Mouse (Mus musculus): ENCODE results near the gene Ctsf. TPM values are rescaled to one million over a fixed set of nuclear protein-coding genes. Genes with fewer than 3 reads are reported as not detected.

Ctsf gene
- total RNA-seq, 2 experiments from 2014 or later: 38.9 to 40.9 TPM

- no peak for DNase-seq (ENCODE audit: low spot score in 2 of 2)
These were observed 53.2 kb downstream of the Ctsf start for GRCm38 (mm10) chr19:4908107-4908506.

GRCm38 (mm10) chr19:4909376-4909775 lies 54.4 kb downstream of the Ctsf start:
- no peak for DNase-seq (ENCODE audit: low spot score in 2 of 2)

Other genes with a start within 250 kb of the Ctsf start
- gene Lrfn4, start 239.5 kb upstream of the Ctsf start, total RNA-seq (2021): 10 to 100 TPM; 11.4 to 13.0 TPM
- gene Rce1, start 229.5 kb upstream of the Ctsf start, total RNA-seq (2021): 10 to 100 TPM; 14.3 to 15.8 TPM
- gene Gm960, start 156.5 kb upstream of the Ctsf start, total RNA-seq (2021): not detected
- gene Sptbn2, start 144.0 kb upstream of the Ctsf start, total RNA-seq (2021): under 1 TPM; 0.18 to 0.39 TPM
- 1 to 10 TPM; 7.4 TPM for gene Rbm4b, start 98.6 kb upstream of the Ctsf start, total RNA-seq (2021)
- 10 to 100 TPM; 53.3 to 68.4 TPM for gene Rbm4, start 61.2 kb upstream of the Ctsf start, total RNA-seq (2021)
- gene Gm21992, start 43.5 kb upstream of the Ctsf start, total RNA-seq (2021): 10 to 100 TPM; 15.4 to 22.9 TPM
- 10 to 100 TPM; 33.6 to 46.1 TPM for gene Rbm14, start 43.5 kb upstream of the Ctsf start, total RNA-seq (2021)
- gene Ccs, start 15.8 kb upstream of the Ctsf start, total RNA-seq (2021): 10 to 100 TPM; 40.7 to 44.0 TPM
- under 1 TPM in 1 of 2 experiments, not detected in 1; 0.07 TPM for gene Ccdc87, start 15.8 kb upstream of the Ctsf start, total RNA-seq (2021)
- gene Actn3, start 22.8 kb downstream of the Ctsf start, total RNA-seq (2021): 1,000 to 10,000 TPM; 1,624 to 1,725 TPM
- 1 to 10 TPM; 6.3 to 7.1 TPM for gene Zdhhc24, start 23.5 kb downstream of the Ctsf start, total RNA-seq (2021)
- gene Bbs1, start 51.5 kb downstream of the Ctsf start, total RNA-seq (2021): 1 to 10 TPM; 3.3 to 4.2 TPM
- 10 to 100 TPM; 53.2 to 58.1 TPM for gene Dpp3, start 73.2 kb downstream of the Ctsf start, total RNA-seq (2021)
- 1 to 10 TPM; 1.7 to 2.2 TPM for gene Peli3, start 88.0 kb downstream of the Ctsf start, total RNA-seq (2021)
- gene Mrpl11, start 107.0 kb downstream of the Ctsf start, total RNA-seq (2021): 10 to 100 TPM; 54.4 to 60.4 TPM
- under 1 TPM; 0.10 to 0.20 TPM for gene Npas4, start 135.2 kb downstream of the Ctsf start, total RNA-seq (2021)
- gene Slc29a2, start 168.7 kb downstream of the Ctsf start, total RNA-seq (2021): 1 to 10 TPM; 8.7 to 9.2 TPM
- gene B4gat1, start 183.7 kb downstream of the Ctsf start, total RNA-seq (2021): 10 to 100 TPM; 28.5 to 31.4 TPM
- gene AC124502.3, start 183.8 kb downstream of the Ctsf start, total RNA-seq (2021): under 1 TPM in 1 of 2 experiments, not detected in 1; 0.29 TPM
- gene Brms1, start 186.2 kb downstream of the Ctsf start, total RNA-seq (2021): 10 to 100 TPM; 18.3 to 19.6 TPM
- 1 to 10 TPM; 3.4 to 3.5 TPM for gene Rin1, start 195.4 kb downstream of the Ctsf start, total RNA-seq (2021)
- gene Cd248, start 212.9 kb downstream of the Ctsf start, total RNA-seq (2021): 100 to 1,000 TPM; 108 to 113 TPM
- gene Tmem151a, start 230.4 kb downstream of the Ctsf start, total RNA-seq (2021): under 1 TPM; 0.29 to 0.34 TPM
- 10 to 100 TPM; 57.9 to 59.6 TPM for gene Yif1a, start 233.4 kb downstream of the Ctsf start, total RNA-seq (2021)
- 1 to 10 TPM; 1.3 to 1.9 TPM for gene Cnih2, start 243.4 kb downstream of the Ctsf start, total RNA-seq (2021)